Mouse (Mus musculus) kidney, postnatal 10 days (tissue): ENCODE data around the gene Ssb.
"Not testable (repeated sequence)": the region's sequence is repeated elsewhere in the genome, so short reads cannot be mapped to it uniquely, and the experiment has no call there.

Experiments
- DNase-seq: peaks from one replicate; pipeline ENCODE4 v3.0.0; 2021; ENCODE audit warnings: mixed read lengths

Ssb gene

DNA sequence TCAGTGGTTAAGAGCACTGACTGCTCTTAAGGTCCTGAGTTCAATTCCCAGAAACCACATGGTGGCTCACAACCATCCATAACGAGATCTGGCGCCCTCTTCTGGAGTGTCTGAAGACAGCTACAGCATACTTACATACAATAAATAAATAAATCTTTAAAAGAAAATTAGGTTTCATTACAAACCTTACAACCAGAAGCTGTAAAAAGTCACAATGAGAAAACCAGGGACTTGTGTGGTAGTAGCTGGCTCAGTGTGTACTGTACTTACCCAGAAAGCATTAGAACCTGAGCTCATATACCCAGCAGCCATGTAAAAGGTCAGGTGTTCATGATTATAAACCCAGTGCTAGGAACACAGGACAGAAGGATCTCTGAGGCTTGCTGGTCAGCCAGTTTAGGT is 22.6 kb downstream of the Ssb start:
- DNase-seq = no peak

GRCm38 (mm10) chr2:69884581-69884980 is 23.2 kb downstream of the Ssb start:
- no peak for DNase-seq

- DNase-seq = no peak
Measured at GRCm38 (mm10) chr2:69885050-69885449, 23.7 kb downstream of the Ssb start.

- DNase-seq = peak; percentile 95
Measured at GRCm38 (mm10) chr2:69885451-69886305, 24.3 kb downstream of the Ssb start, which contains the start of gene Mettl5. TSS of gene Mettl5 (minus strand) at chr2:69885615.

GRCm38 (mm10) chr2:69888957-69889356 is 27.6 kb downstream of the Ssb start:
- no peak for DNase-seq

GRCm38 (mm10) chr2:69890843-69891242 is 29.5 kb downstream of the Ssb start:
- DNase-seq = no peak

DNA sequence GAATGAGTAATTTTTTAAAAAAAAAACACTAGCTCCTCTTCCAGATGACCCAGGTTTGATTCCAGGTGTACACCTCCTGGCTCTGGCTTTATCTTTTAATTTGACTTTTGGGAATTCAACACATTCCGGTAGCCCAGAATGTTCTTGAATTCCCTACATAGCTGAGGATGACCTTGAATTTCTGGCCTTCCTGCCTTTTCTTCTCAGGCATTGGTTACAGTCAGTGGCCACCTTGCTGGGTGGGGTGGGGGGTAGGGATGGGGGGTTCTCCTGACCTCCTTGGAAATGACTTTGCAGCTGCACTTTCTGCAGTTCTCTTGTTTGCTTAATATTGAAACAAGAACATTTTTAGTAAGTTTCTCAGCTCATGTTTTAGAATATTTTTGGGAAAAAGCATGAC is 31.8 kb downstream of the Ssb start:
- no peak for DNase-seq

DNA sequence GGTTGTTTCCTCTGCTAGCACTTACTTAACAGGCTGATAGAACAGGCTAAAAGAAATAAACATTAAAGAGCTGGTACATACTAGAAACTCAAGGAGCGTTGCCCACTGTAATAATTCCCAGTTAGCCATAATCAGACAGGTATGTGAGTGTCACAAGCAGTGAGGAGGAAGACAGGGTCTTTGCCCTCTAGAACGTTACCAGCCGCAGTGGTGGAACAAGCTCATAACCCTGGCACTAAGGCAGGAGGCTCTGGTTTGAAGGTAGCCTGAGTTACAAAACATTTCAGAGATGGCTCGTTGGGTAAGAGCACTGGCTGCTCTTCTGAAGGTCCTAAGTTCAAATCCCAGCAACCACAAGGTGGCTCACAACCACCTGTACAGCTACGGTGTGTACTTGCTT is 32.5 kb downstream of the Ssb start:
- DNase-seq = no peak

GRCm38 (mm10) chr2:69895502-69896223 is 34.3 kb downstream of the Ssb start:
- no peak for DNase-seq

DNA sequence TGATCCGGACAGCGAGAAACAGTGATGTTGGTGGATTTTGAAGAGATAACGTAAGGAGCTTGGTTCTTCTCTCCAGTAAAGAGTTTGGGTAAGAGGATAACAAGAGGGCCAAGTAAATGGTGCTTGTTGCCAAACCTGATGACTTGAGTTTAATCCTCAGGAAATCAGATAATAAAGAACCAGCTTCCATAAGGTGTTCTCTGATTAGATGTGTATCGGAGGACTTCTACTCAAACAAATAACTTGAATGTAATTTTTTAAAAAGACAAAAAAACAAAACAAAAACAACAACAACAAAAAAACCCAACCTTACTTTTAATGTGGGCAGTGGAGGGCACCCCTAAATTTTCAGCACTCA is 34.8 kb downstream of the Ssb start:
- no peak for DNase-seq

DNA sequence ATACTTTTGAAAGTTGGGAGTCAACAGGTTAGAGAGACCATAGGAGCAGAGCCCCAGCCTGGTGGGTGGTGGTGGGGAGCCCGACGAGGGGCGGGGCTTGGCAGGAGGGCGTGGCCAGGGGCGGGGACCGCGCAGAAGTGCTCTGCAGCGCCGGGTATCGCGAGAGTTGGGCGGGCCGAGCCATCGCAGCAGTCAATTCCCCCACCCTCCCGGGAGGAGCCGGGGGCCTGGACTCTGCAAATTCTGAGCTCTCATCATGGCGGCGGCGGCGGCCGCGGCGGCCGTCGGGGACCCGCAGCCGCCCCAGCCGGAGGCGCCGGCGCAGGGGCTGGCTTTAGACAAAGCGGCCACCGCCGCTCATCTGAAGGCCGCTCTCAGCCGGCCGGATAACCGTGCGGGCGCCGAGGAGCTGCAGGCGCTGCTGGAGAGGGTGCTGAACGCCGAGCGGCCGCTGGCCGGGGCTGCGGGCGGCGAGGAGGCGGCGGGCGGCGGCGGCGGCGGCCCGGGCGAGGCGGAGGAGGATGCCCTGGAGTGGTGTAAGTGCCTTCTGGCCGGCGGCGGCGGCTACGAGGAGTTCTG is 35.8 kb downstream of the Ssb start, which contains the start of gene Ubr3:
Ubr3 (plus strand) TSS at position 208 of the 579 bp plus-strand sequence.
- peak; percentile 100 for DNase-seq

DNA sequence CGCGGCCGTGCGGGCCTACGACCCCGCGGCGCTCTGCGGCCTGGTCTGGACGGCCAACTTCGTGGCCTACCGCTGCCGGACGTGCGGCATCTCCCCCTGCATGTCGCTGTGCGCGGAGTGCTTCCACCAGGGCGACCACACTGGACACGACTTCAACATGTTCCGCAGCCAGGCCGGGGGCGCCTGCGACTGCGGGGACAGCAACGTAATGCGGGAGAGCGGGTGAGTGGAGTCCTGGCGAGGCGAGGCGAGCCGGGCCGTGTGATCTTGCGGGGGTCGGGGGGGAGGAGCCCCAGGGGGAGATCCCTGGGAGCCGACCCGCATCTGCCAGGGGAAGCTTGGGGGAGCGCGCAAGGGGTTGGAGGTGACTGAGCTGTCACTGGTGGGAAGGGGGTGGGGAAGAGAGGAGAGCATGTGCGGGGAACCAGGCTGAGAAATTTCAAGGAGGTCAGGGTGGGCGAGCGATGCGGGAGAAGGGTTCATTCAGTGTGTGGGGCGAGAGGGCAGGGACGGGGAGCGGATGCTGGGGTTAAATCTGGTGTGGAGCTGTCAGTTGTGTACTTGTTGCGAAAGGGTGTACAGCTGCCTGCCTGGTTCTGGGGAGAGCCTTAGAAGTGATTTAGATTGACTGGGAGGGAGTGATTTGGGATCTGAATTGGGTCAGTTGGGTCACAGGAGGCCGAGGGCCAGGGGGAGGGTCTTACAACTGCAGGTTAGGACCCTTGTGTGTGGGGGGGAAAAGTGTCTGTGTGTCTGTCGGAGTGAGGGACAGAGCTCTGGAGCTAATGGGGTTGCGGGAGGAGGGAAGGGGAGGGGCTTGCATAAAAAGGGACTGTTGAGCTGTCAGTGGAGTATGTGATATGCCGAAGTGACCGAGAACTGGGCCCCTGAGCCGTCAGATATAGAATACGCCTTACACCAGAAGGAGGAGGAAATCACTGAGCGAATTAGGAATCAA is 36.5 kb downstream of the Ssb start:
- DNase-seq = peak; percentile 68

GRCm38 (mm10) chr2:69903541-69903940 is 42.2 kb downstream of the Ssb start:
- no peak for DNase-seq

GRCm38 (mm10) chr2:69907394-69907793 is 46.0 kb downstream of the Ssb start:
- not testable (repeated sequence) for DNase-seq

DNA sequence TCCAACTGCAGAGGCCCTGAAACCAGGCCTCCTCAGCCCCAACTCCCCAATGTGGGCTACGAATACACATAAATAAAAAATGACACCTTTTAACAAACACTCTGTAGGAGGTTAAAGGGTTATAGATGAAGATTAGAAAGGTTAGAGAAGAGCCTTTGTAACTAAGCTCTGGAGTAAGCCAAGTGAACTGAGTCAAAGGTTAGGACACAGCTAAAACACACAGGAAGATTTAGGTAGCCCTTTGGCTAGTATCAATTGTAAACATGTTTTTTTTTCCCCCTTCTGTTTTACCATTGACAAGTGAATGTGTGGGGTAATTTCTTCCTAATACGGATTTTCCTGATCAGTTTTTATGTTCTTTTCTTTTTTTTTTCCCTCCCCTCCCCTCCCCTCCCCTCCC is 51.4 kb downstream of the Ssb start:
- no peak for DNase-seq

- DNase-seq = no peak
Measured at GRCm38 (mm10) chr2:69917301-69917700, 55.9 kb downstream of the Ssb start.
